Mouse (Mus musculus) gastrocnemius, adult 8-10 months (tissue): ENCODE results near the gene Dag1. TPM values are rescaled to one million over a fixed set of nuclear protein-coding genes. Genes with fewer than 3 reads are reported as not detected.
"Not testable (repeated sequence)": the region's sequence is repeated elsewhere in the genome, so short reads cannot be mapped to it uniquely, and the experiment has no call there.

Experiments used
- DNase-seq, 2 experiments: peaks; one replicate each; pipeline ENCODE4 v3.0.0; 2022; ENCODE audit warnings: low spot score in 2 of 2
- total RNA-seq, 4 experiments: library from RNA; stranded (reverse); gene quantifications; 2 replicates each; pipeline ENCODE4 v1.2.4; 2022

Dag1 gene
- total RNA-seq, 4 experiments from 2014 or later = 159 to 203 (median 172) TPM

DNA sequence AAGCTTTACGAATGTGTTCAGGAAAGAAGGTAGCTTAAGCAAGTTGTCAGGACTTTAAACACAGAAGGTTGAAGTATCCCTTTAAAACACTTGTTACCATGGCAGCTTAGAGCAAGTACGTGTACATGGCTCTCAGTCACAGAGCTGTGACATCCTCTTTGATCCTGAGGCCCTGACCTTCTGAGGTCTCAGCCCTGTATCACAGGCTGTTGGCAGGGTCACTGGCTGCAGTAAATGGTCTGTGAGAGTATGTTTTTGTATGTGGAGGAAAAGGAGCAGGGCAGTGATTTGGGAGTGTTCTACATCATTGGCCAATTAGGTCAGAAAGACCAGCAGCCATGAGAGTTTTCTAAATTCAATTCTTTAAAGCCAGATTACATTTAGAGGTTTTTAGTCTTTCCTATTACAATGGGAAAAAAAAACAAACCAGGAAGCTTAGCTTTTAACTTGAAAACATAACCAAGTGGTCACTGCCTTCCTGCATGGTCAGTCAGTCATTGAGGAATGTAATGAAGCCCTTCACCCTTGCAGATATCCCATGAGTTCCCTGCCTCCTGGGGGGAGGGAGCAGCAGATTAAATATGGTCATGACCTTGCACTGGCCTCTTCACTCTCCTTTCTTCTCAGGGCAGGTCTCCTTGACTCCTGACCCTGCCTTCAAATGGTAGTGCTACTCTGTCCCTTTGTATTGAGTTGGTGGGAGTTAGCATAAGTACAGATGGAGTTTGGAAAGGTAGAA is 35.7 kb downstream of the Dag1 start:
- DNase-seq = no peak

DNA sequence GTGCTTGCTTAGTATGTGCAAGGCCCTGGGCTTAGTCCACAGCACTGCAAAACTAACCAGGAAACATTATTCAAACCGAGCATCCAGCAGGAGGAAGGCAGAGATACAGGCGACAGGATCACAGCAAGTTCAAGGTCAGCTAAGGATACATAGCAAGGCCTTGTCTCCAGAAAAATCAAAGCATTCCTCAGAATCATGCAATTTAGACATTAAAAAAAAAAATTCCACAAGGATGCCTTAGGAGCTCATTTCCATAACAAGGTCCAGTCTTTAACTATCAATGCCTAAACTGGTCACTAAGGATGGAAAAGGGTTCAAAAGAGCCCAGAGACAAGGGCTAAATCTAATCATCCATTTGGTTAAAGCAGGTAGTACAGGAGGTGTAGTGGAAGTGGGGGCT is 38.6 kb downstream of the Dag1 start:
- DNase-seq = no peak

DNA sequence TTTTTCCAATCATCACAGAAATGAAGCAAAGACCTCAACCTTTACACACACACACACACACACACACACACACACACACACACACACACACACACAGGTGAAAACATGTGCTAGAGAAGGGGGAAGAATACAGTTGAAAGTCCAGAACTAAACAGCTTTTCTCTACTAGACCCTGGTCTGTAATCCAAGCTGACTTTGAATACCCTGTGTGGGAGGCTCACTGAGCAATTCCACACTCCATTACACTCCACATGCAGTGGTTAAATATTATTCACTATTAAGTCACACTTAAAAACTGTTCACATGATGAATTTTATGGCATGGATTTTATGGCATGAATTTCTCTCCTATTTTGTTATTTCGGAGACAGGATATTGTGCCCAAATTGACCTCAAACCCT is 40.1 kb downstream of the Dag1 start:
- no peak for DNase-seq

DNA sequence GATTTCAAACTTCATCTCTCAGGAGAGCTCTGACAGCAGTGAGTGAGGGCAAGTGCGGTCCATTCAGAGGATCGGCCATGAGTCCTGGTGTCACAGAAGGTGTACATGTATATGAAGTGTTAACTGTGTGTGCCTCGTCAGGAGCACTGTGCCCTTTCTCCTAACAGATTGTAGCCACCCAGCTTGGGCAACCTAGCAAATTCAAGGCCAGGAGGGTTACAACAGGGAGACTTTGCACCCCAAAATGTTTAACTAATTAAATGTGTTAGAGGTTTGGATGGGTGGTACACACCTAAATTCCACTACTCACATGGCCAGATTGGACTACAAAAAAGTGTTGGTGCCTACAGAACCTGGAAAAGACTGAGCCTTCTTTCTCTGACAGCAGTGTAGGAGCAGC is 42.2 kb downstream of the Dag1 start:
- DNase-seq = no peak

DNA sequence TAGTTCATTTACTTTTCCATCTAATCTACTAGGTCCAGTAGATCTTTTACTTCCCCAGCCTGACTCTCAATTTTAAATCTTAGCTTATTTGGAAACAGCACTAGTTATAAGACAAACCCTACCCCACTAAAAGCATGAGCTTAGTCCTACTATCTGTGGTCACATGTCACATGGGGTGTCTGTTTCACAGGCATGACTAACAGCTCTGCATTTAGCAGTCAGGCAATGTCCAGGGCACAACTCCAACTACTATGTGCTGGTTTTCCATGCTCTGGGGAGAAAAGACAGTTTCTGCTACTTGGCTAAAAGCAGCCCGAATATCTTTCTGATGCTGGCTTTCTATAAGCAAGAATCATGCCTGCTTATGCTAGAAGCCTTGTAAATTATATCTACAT is 43.4 kb downstream of the Dag1 start:
- DNase-seq = peak; percentile 43 to 48

DNA sequence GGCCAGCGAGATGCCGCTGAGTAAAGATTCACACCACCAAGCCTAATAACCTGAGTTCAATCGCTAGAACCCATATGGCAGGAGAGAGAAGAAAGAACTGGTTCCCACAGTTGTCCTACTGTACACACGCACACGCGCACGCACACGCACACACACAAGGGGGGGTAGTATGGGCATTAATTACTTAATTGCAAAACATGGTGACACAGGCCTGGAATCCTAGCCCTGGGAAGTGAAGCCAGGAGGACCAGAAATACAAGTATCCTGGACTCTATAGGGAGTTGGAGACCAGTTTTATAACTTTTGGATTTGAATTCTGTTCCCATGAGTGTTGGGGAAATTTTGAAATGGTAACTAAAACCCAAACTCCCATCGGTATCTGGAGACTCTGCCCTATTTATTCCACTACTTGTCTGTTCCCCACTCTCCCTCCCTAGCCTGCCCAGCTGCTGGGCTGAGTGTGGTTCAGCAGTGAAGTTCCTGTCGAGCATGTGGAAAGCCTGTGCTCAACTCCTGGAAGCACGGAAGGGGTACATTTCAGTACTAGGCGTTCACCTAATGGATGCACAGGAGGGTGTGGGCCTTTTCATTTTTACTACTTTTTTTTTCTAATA is 43.9 kb downstream of the Dag1 start:
- DNase-seq = no peak

DNA sequence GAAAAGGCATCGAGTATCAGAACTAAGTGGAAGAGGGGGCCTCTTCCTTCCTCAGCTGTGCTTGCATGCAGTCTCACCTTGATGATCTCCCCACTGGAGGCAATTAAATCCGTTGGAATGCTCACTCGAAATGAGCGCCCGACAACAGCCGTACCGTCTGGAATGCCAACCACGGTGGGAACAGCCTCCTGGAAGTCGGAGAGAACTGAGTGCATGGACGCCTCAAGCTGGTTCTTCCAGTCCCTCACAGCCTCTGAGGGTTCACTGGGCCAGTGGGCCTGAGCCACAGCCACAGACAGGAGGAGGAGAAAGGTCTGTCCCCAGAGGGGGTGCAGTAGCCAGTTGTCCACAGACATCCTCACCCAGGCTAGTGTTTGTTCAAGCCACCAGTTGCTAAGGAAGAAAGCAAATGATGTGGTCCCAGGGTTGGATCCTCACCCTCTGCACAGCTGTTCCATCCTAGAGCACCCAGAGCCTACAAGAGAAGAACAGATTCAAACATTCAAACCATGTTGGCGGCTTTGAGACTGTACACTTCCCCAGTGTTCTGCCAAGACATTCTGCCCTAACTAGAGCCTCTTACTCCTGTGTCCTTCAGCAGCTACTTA is 45.7 kb downstream of the Dag1 start:
- no peak for DNase-seq

DNA sequence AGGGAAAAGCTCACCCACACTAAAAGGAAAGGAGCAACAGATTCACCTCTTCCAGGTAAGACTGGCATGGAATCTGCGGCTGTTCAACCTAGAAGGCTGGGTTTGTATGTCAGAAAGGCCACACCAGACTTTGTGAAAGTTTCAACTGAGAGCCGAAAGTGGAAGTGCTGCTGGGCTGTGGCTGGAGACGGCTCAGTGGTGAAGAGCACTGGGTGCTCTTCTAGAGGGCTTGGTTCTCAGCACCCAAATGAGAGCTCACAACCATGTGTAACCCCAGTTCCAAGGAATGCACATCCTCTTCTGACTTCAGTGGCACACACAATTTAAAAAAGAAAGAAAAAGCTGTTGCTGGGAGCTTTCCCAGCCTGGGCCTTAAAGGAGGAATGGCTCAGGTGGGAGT is 46.4 kb downstream of the Dag1 start:
- DNase-seq = no peak

DNA sequence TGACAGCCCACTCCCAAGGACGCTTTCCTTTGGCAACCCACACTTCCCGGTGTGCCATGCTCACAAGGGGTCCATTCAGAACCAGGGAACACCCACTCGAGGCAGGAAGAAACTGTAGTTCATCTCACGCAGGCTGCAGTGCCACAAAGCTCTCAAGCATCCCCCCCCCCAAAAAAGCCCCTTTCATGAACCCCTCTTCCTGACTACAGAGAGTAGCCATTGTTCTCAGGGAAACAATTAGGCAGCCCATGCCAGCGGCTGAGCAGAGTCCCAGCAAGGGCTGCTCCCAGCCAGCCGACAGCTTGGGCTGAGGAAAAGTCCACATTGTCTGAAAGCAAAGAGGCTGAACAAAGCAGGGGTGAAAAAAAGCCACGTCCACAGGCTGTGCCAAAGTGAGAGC is 50.7 kb downstream of the Dag1 start:
- DNase-seq = no peak

DNA sequence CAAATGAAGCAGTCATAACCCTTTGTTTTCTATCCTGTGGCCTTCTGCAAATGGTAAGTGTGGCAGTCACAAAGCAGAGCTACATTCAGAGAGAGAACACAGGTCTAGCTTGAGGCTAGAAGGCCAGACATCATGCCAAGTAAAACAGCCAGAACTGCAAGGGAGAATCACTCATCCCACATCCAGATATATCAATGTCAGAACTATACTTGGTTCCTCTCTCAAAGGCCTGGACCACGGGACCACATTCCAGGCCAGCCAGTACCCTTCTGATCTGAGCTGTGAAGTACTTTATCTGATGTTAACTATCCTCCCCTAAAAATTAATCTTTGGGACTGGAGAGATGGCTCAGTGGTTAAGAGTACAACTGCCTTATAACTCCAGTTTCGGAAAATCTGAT is 51.3 kb downstream of the Dag1 start:
- peak in 1 of 2 experiments; percentile 33 for DNase-seq

DNA sequence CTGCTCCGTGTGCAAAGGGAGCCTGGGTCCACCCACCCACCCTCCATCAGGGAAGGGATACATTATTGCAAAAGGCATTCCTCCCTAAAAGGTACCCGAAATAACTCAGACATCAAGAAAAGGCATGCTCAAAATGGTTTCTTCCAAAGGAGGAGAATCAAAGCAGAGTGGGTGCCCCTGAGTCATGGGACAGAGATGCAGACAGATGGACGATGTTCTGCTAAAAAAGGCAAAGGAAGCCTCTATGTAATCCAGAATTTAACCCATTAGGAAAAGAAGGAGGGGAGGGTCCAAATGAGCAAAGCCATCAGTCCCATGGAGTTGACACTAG is 58.2 kb downstream of the Dag1 start:
- DNase-seq = no peak

DNA sequence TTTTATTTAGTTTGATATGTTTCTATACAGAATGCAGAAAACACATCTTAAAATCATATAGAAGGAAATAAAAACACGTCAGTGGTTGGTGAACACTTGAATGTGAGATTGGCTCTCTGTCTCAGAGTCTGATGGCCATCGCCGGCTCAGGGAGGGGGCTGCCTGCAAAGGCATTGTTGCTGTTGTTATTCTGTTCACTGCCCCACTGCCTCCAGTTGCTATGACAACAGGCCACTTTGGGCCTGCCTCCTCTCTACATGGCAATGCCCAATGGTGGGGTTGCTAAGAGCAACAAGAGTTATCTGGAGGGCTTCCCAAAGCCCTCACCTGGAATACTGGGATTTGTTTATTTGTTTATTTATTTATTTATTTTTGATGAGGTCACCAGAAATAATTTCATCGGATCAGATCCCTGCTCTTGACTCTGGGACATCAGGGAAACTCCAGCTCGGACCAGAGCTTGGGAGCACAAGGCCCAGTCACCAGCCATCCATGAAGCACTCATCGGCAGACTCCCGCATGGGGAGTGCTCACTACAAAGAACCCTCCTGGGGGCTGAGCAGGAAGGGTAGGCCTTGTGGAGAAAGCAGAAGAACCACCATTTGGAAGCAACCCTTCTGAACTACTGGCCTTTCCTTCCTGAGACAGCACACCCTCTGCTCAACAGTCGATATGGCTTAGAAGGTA is 58.7 kb downstream of the Dag1 start:
- no peak for DNase-seq

DNA sequence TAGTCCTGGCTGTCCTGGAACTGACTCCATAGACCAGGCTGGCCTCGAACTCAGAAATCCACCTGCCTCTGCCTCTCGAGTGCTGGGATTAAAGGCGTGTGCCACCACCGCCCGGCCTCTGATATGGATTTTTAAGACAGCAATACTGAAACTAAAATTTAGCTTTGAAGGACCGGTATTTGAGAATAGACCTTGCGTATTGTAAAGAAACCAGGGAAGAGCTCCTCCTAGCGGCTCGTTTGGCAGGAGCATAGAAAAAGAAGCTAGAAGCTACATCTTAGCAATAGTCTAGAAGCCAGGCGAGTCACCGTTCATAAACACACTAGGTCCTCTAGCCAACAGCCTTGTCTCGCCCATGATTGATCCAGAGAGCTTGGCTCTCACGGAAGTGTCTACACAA is 60.7 kb downstream of the Dag1 start:
- DNase-seq = peak; percentile 38 to 41

DNA sequence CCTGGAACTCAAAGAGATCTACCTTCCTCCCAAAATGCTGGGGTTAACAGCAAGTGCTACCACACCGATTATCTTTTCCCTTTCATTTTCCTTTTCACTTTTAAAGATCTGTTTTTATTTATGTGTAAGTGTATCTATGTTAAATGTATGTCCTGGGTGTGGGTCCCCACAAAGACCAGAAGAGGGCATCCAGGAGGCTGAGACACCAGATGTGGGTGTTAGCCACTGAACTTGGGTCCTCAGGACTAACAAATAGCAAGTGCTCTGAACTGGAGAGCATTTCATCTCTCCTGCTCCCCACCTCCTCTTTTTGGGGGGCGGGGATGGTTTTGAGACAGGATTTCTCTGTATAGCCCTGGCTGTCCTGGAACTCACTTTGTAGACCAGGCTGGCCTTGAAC is 61.6 kb downstream of the Dag1 start:
- no peak for DNase-seq

DNA sequence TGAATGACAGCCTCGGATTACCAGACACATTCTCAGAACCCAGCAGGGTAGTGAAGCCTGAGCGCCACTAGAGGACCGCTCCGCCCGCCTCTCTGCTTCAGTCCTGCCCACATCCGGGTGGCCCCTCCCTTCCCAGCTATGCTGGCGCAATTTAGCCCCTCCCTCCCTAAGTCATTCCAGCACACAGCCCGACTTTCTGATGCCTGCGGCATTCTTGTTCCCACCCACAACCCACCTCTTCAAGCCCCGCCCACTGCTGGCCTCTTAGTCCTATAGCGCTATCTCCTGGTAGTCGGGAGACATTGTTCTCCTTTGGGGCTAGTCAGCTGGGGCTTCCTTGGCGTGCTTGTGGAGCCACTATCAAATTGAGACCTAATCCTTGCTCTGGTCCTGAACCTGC is 62.6 kb downstream of the Dag1 start:
- DNase-seq = peak; percentile 89 to 93

DNA sequence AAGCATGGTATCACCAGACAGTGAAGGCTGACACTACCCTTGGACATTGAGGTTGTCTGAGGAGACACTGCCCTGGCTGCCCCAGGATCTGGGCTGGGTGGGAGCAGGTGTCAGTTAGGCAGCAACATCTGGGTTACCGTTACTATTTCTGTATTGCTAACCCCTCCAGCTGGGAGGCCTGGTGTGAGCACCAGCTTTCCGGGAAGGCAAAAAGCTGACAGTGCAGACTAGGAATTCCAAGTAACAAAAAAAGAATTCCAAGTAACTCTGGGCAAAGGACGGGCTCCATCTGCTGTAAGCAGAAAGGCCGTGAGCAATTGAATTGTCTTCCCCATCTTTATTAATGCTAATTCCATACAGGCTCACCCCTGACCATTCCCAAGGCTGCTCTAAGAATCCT is 65.1 kb downstream of the Dag1 start:
- DNase-seq = peak in 1 of 2 experiments; percentile 31

DNA sequence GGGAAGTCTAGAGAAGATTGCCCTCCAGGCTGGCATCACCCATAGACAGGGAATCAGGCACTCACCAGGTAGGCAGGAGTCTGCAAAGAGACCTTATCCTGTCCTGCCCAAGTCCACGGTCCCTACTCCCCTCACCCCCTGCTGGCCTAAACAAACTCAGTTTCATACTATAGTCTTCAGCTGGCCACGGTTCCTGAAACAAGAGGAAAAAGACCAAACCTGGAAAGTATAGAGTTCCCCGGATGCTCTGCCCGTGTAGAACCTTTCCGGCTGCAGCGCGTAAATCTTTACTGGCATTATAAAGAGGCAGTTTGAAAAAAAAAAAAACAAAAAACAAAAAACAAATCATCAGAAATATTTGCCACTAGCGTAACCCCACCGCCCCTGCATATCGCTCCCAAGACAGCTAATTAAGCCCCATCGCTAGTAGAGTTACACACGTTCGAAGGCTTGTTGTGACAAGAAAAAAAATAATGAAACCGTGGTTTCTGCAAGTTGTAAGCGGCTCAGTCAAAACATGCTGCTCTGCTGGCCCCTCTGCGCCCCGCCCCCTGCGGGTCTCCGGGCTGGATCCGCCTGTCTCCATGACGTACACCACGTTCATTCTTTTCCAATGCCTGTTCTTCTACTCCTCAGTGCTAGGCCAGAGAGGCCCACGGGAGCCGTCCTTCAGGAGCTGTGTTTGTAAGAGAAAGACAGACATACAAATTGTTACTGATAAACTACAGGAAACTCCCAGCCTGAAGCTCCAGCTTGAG is 66.7 kb downstream of the Dag1 start:
- no peak for DNase-seq

DNA sequence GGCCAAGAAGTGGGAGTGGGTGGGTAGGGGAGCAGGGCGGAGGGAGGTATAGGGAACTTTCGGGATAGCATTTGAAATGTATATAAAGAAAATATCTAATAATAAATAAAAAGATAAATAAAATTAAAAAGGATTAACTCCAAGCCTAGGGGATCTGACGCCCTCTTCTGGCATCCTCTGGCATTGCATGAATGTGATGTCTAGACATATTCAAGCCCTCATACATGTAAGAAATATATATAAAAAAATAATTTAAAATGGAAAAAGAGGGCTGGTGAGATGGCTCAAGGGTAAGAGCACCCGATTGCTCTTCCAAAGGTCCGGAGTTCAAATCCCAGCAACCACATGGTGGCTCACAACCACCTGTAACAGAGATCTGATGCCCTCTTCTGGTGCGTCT is 67.5 kb downstream of the Dag1 start:
- not testable (repeated sequence) for DNase-seq

DNA sequence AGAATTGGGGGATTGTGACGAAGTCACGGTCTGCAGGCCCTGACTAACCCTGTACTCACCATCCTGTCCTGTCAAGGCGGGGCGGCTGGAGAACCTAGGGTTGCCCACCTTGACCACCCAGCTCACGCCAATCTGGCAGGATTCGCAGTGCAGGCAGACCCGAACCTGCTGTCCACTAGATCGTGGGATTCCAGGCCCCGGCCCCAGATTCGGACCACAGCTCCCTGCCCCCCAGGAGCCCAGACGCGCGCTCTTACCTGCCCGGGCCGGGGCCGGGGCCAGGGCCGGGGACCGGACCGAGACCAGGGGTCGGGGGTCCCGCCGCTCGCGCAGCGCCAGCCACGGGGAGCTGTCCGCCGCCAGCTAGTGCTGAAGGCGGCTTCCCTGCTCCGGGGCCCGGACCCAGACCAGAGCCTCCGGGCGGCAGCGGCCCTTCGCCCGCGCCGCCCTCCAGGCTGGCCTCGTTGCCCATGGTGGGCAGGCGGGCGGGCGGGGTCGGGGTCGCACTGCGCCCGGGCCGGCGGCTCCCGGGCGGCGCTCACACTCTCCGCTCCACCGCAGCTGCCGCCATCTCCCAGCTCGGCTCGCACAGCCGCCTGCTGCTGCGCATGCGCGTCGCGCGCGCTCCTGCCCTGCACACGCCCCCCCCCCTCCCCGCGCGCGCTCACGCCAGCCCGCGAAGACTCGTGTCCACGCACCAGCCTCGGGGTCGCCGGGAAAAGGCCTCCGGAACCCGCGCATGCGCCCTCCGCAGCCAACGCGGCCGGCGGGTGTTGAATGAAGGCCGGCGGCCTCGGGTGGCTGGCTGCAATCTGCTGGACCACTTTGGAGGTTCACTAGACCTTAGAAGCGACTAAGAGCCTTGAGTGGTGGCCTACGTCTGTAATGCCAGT is 73.7 kb downstream of the Dag1 start, which contains the start of gene Bsn:
Bsn (minus strand) TSS at position 598 of the 893 bp plus-strand sequence.
- DNase-seq = peak in 1 of 2 experiments; percentile 12

DNA sequence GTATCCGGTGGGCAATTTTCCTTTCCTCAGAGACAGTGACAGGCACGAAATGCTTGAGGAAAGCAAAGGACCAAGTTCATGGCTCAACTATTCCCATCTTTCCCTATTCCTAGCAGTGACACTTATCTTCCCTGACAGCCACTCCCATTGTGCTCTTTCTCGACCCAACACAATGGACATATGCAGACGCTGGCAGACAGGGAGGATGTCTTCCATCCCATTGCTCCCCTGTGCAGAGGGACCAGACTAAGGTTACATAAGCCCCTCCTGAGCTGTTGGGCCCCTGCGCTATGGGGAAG is 74.3 kb downstream of the Dag1 start:
- no peak for DNase-seq

DNA sequence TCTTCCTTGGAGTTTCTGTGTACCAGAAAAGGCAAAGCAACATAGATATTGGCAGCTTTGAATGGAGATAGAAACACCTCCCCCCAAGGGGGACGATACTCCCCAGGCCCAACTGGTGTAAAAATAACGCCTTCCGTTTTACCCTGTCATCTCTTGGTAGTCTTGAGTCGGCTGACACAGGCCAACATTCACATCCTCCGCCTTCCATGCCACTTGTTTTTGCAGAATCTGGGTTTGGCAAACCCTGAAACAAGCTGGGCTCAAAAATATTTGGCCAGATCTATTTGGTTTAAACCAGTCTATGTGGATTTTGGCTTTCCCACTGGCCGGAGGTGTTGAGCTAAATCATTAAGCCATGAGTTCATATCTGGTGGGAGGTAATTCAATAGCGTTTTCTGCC is 74.7 kb downstream of the Dag1 start:
- DNase-seq = no peak
